Mouse (Mus musculus): ENCODE measurements around the gene Adam33. TPM values are rescaled to one million over a fixed set of nuclear protein-coding genes. Genes with fewer than 3 reads are reported as not detected.

Gene Adam33
- polyA plus RNA-seq, 1 experiment, result 287 TPM

- no peak for DNase-seq (ENCODE audit: low spot score)
These were observed 34.3 kb downstream of the Adam33 start for GRCm38 (mm10) chr2:131029065-131029935.

- DNase-seq (ENCODE audit: low spot score), result no peak
These were observed 36.7 kb downstream of the Adam33 start for GRCm38 (mm10) chr2:131026941-131027340.

GRCm38 (mm10) chr2:131025230-131025629 lies 38.4 kb downstream of the Adam33 start:
- no peak for DNase-seq (ENCODE audit: low spot score)

- no peak for DNase-seq (ENCODE audit: low spot score)
These were observed 53.0 kb downstream of the Adam33 start for GRCm38 (mm10) chr2:131010566-131010965.

GRCm38 (mm10) chr2:131009123-131009522 lies 54.5 kb downstream of the Adam33 start:
- no peak for DNase-seq (ENCODE audit: low spot score)

Other genes with a start within 250 kb of the Adam33 start
- 46.6 and 46.9 TPM in 2 replicates for gene 4930402H24Rik, start 157.4 kb downstream of the Adam33 start, polyA plus RNA-seq (2012; rRNA removed)
- gene Atrn, start 157.3 kb downstream of the Adam33 start, polyA plus RNA-seq (2012; rRNA removed), result 94.2 and 104 TPM in 2 replicates
- gene Gfra4, start 20.7 kb downstream of the Adam33 start, polyA plus RNA-seq (2012; rRNA removed), result 135 and 138 TPM in 2 replicates
- 7.6 and 8.7 TPM in 2 replicates for gene Siglec1, start 23.0 kb upstream of the Adam33 start, polyA plus RNA-seq (2012; rRNA removed)
- 33.1 and 34.8 TPM in 2 replicates for gene Hspa12b, start 63.5 kb upstream of the Adam33 start, polyA plus RNA-seq (2012; rRNA removed)
- gene Gm11037, start 69.7 kb upstream of the Adam33 start, polyA plus RNA-seq (2012; rRNA removed), result not detected in 2 replicates
- 51.9 and 54.5 TPM in 2 replicates for gene 1700037H04Rik, start 96.3 kb upstream of the Adam33 start, polyA plus RNA-seq (2012; rRNA removed)
- 60.4 and 94.3 TPM in 2 replicates for gene Cenpb, start 116.3 kb upstream of the Adam33 start, polyA plus RNA-seq (2012; rRNA removed)
- gene Cdc25b, start 123.1 kb upstream of the Adam33 start, polyA plus RNA-seq (2012; rRNA removed), result 38.9 and 39.3 TPM in 2 replicates
- gene Spef1, start 123.5 kb upstream of the Adam33 start, polyA plus RNA-seq (2012; rRNA removed), result 10.3 and 12.4 TPM in 2 replicates
- gene Ap5s1, start 143.3 kb upstream of the Adam33 start, polyA plus RNA-seq (2012; rRNA removed), result 40.0 and 44.7 TPM in 2 replicates
- gene Mavs, start 170.2 kb upstream of the Adam33 start, polyA plus RNA-seq (2012; rRNA removed), result 47.2 and 50.2 TPM in 2 replicates
- 27.0 and 33.0 TPM in 2 replicates for gene Pank2, start 198.7 kb upstream of the Adam33 start, polyA plus RNA-seq (2012; rRNA removed)

All from urinary bladder, adult 2 months (tissue).